Mouse (Mus musculus) spleen, adult 12 weeks (tissue): ENCODE measurements around the gene Rsu1.

Experiments
- DNase-seq: peaks from one replicate; pipeline ENCODE4 v3.0.0; 2022; ENCODE audit warnings: low spot score

The Rsu1 gene

GRCm38 (mm10) chr2:13271165-13271957 lies at the start of gene Rsu1:
Gene Rsu1 (minus strand): TSS chr2:13271415.
- peak; percentile 88 for DNase-seq

- no peak for DNase-seq
Measured at GRCm38 (mm10) chr2:13303376-13303775, 32.2 kb upstream of the Rsu1 start.

GRCm38 (mm10) chr2:13299031-13299430 lies 27.8 kb upstream of the Rsu1 start:
- no peak for DNase-seq

- DNase-seq, result no peak
Measured at GRCm38 (mm10) chr2:13297733-13298132, 26.5 kb upstream of the Rsu1 start.

- DNase-seq, result no peak
Measured at GRCm38 (mm10) chr2:13290661-13291060, 19.4 kb upstream of the Rsu1 start.

- DNase-seq, result no peak
Measured at GRCm38 (mm10) chr2:13290070-13290469, 18.9 kb upstream of the Rsu1 start.

- no peak for DNase-seq
Measured at GRCm38 (mm10) chr2:13278114-13278862, 7.1 kb upstream of the Rsu1 start.

- DNase-seq, result no peak
Measured at GRCm38 (mm10) chr2:13275874-13276273, 4.7 kb upstream of the Rsu1 start.

GRCm38 (mm10) chr2:13270736-13271135 lies 479 bp downstream of the Rsu1 start:
- DNase-seq, result no peak

GRCm38 (mm10) chr2:13268681-13269293 lies 2.4 kb downstream of the Rsu1 start:
- DNase-seq, result no peak

GRCm38 (mm10) chr2:13264875-13265274 lies 6.3 kb downstream of the Rsu1 start:
- no peak for DNase-seq

GRCm38 (mm10) chr2:13263150-13263549 lies 8.1 kb downstream of the Rsu1 start:
- no peak for DNase-seq

- no peak for DNase-seq
Measured at GRCm38 (mm10) chr2:13258606-13259005, 12.6 kb downstream of the Rsu1 start.

GRCm38 (mm10) chr2:13240711-13241110 lies 30.5 kb downstream of the Rsu1 start:
- DNase-seq, result no peak

- DNase-seq, result no peak
Measured at GRCm38 (mm10) chr2:13237140-13237901, 33.9 kb downstream of the Rsu1 start.

- DNase-seq, result no peak
Measured at GRCm38 (mm10) chr2:13235696-13236095, 35.5 kb downstream of the Rsu1 start.

- DNase-seq, result no peak
Measured at GRCm38 (mm10) chr2:13234796-13235195, 36.4 kb downstream of the Rsu1 start.

GRCm38 (mm10) chr2:13233902-13234301 lies 37.3 kb downstream of the Rsu1 start:
- DNase-seq, result no peak

GRCm38 (mm10) chr2:13233254-13233835 lies 37.9 kb downstream of the Rsu1 start:
- no peak for DNase-seq

- DNase-seq, result no peak
Measured at GRCm38 (mm10) chr2:13232305-13232704, 38.9 kb downstream of the Rsu1 start.

- no peak for DNase-seq
Measured at GRCm38 (mm10) chr2:13229686-13230085, 41.5 kb downstream of the Rsu1 start.

- DNase-seq, result no peak
Measured at GRCm38 (mm10) chr2:13226031-13226430, 45.2 kb downstream of the Rsu1 start.
